Mouse (Mus musculus): ENCODE results near the gene Lingo1.

- no peak for TF ChIP-seq POLR2A (IDR thresholded peaks at IDR 0.05; ENCODE audit: low read depth, low read length)
- no peak for TF ChIP-seq KAT2A (IDR thresholded peaks at IDR 0.05; ENCODE audit: insufficient replicate concordance, low read length)
- no peak for TF ChIP-seq CTCF (conservative IDR thresholded peaks at IDR 0.05 in 1 of 2, IDR thresholded peaks at IDR 0.05 in 1 of 2; ENCODE audit: low read depth in 2 of 2, low read length in 2 of 2)
- TF ChIP-seq MYC (IDR thresholded peaks at IDR 0.05; ENCODE audit: low read depth, low read length): no peak
Observed at GRCm38 (mm10) chr9:56643474-56643873, 152.8 kb downstream of the Lingo1 start.
